10 mouse cellular contexts compared by ENCODE assay signal in genomic region chr5:115568681-115569080, GRCm38 (mm10). TPM values are rescaled to one million over a fixed set of nuclear protein-coding genes. Genes with fewer than 3 reads are reported as not detected.
A peak's percentile ranks its signal among the peaks of the same experiment; 100 is the strongest.
DNase-seq lines count a peak whose midpoint lies in the region; ATAC-seq and TF ChIP-seq lines count a peak whose summit lies in the region.
"Had no signal": no experiment of that assay in that cellular context is flagged by ENCODE, and none has a peak within 500 bp of the region (broad histone marks: within the 10 kb centered on the region; RNA-seq: fewer than 3 reads in every experiment).

No protein-coding gene starts in this region.

- TF ChIP-seq POLR2A in testis, adult 2 months (IDR thresholded peaks at IDR 0.05; ENCODE audit: control insufficient read depth, low read depth, low read length): no peak

- H3K4me1 ChIP-seq in lung, embryonic 16.5 days (replicated peaks; ENCODE audit: control insufficient read depth, insufficient read depth, low read length): peaks cover 24% of the 10 kb centered on the region
- H3K4me1 ChIP-seq in kidney, postnatal 0 days (replicated peaks; ENCODE audit: insufficient read depth, low read length): peaks cover 38% of the 10 kb centered on the region
- peaks cover 12% of the 10 kb centered on the region for H3K4me1 ChIP-seq in testis, adult 2 months (ENCODE audit: control insufficient read depth, insufficient read depth, low read length)

- H3K36me3 ChIP-seq in lung, embryonic 16.5 days (ENCODE audit: control insufficient read depth, insufficient read depth, low read length): peaks cover 3% of the 10 kb centered on the region; the same call in 1 of the 2 replicates
- peaks cover 10% of the 10 kb centered on the region for H3K36me3 ChIP-seq in kidney, postnatal 0 days (ENCODE audit: insufficient read depth, low read length)
- no peaks in the 10 kb centered on the region; the same call in 1 of the 2 replicates for H3K36me3 ChIP-seq in testis, adult 2 months (ENCODE audit: control insufficient read depth, insufficient read depth, low read length)

- WGBS in lung, embryonic 16.5 days: 33% methylated on average over 10 of the region's 10 CpGs
- 21% methylated on average over 10 of the region's 10 CpGs for whole genome bisulfite sequencing in kidney, postnatal 0 days

- DNase-seq in adrenal gland, adult 2 months: peak; percentile 57
- DNase-seq in adrenal gland, postnatal 25 days: no peak
- DNase-seq in lung, postnatal 14 days: no peak
- DNase-seq in kidney, postnatal 0 days (ENCODE audit: low spot score): peak; percentile 43
- no peak for DNase-seq in cerebellum, adult 8-10 months
- DNase-seq in left cerebral cortex, postnatal 4 days: no peak
- DNase-seq: cerebellum, postnatal 10 days; spleen, adult 18-20 months had no signal

- H3K4me2 ChIP-seq in lung, embryonic 16.5 days (ENCODE audit: low read depth, low read length): no peak overlapping the region; the same call in 1 of the 2 replicates
- no peak overlapping the region; the same call in 1 of the 2 replicates for H3K4me2 ChIP-seq in kidney, postnatal 0 days (ENCODE audit: low read length)

- no peaks in the 10 kb centered on the region for H3K27me3 ChIP-seq in lung, embryonic 16.5 days (ENCODE audit: control insufficient read depth, insufficient read depth, low read depth, low read length)
- no peaks in the 10 kb centered on the region for H3K27me3 ChIP-seq in kidney, postnatal 0 days (ENCODE audit: insufficient read depth, low read length)
- no peaks in the 10 kb centered on the region for H3K27me3 ChIP-seq in testis, adult 2 months (ENCODE audit: control insufficient read depth, insufficient read depth, low read length)

- intact Hi-C loops in left cerebral cortex, postnatal 4 days (cut with DNase I): no loop called here

- no peak overlapping the region for H3K9ac ChIP-seq in lung, embryonic 16.5 days (ENCODE audit: low read length)
- no peak overlapping the region for H3K9ac ChIP-seq in kidney, postnatal 0 days (ENCODE audit: low read depth, low read length)

- no peak for TF ChIP-seq CTCF in kidney, postnatal 0 days (IDR thresholded peaks at IDR 0.05; ENCODE audit: low read depth)
- TF ChIP-seq CTCF in testis, adult 2 months (IDR thresholded peaks at IDR 0.05; ENCODE audit: control insufficient read depth, insufficient read depth, insufficient replicate concordance, low read depth, low read length): no peak

- no peaks in the 10 kb centered on the region for H3K9me3 ChIP-seq in lung, embryonic 16.5 days (ENCODE audit: control insufficient read depth, low read length)
- no peaks in the 10 kb centered on the region for H3K9me3 ChIP-seq in kidney, postnatal 0 days (replicated peaks; ENCODE audit: low read length)

- H3K4me3 ChIP-seq in lung, embryonic 16.5 days (ENCODE audit: low read length): no peak overlapping the region
- H3K4me3 ChIP-seq in kidney, postnatal 0 days (replicated peaks; ENCODE audit: low read depth, low read length): no peak overlapping the region
- H3K4me3 ChIP-seq in testis, adult 2 months (ENCODE audit: control insufficient read depth, low read depth, low read length): no peak overlapping the region

- H3K27ac ChIP-seq in lung, embryonic 16.5 days (ENCODE audit: low read length): peak overlapping the region; percentile 69
- peak overlapping the region; percentile 78 for H3K27ac ChIP-seq in kidney, postnatal 0 days
- H3K27ac ChIP-seq in testis, adult 2 months (ENCODE audit: control insufficient read depth, insufficient read depth, low read depth, low read length): peak overlapping the region; percentile 75

- ATAC-seq in lung, embryonic 16.5 days (ENCODE audit: low read depth): no peak
- no peak for ATAC-seq in kidney, postnatal 0 days (replicated peaks; ENCODE audit: low FRiP score, low read depth)

RNA-seq across cellular contexts. Expression of gene Gcn1l1, which starts 3.6 kb away (rescaled TPM):
- 10 to 100 TPM; 48.6 to 51.1 TPM for total RNA-seq in adrenal gland, adult 2 months (2021)
- 41.2 and 49.4 TPM in 2 replicates for polyA plus RNA-seq in adrenal gland, adult 2 months (2012; rRNA removed)
- total RNA-seq in adrenal gland, postnatal 25 days (2021): 71.9 and 76.6 TPM in 2 replicates
- 32.9 and 35.1 TPM in 2 replicates for polyA plus RNA-seq in lung, embryonic 16.5 days (2015; fragmentation: Nextera tagmentation; extraction: Ambion mirVana)
- 20.7 and 24.5 TPM in 2 replicates for polyA plus RNA-seq in kidney, postnatal 0 days (2015; fragmentation: Nextera tagmentation; extraction: Ambion mirVana)
- 67.7 and 77.1 TPM in 2 replicates for polyA plus RNA-seq in testis, adult 2 months (2012; rRNA removed)
- 10 to 100 TPM; 85.8 to 87.0 TPM for total RNA-seq in left cerebral cortex, postnatal 4 days (2021)

RNA-seq across cellular contexts. Expression of gene Rplp0, which starts 9.4 kb away (rescaled TPM):
- total RNA-seq in adrenal gland, adult 2 months (2021): 100 to 1,000 TPM; 758 to 884 TPM
- polyA plus RNA-seq in adrenal gland, adult 2 months (2012; rRNA removed): 1,163 and 1,198 TPM in 2 replicates
- 743 and 806 TPM in 2 replicates for total RNA-seq in adrenal gland, postnatal 25 days (2021)
- 1,507 and 1,565 TPM in 2 replicates for polyA plus RNA-seq in lung, embryonic 16.5 days (2015; fragmentation: Nextera tagmentation; extraction: Ambion mirVana)
- 1,459 and 1,525 TPM in 2 replicates for polyA plus RNA-seq in kidney, postnatal 0 days (2015; fragmentation: Nextera tagmentation; extraction: Ambion mirVana)
- polyA plus RNA-seq in testis, adult 2 months (2012; rRNA removed): 1,431 and 1,500 TPM in 2 replicates
- 100 to 1,000 TPM; 657 to 680 TPM for total RNA-seq in left cerebral cortex, postnatal 4 days (2021)

Comparison
In these comparisons a context has a peak if more than half of its experiments do, and no peak if none do; other contexts are left out.
1. DNase-seq: peak in adrenal gland, adult 2 months (single experiment) and kidney, postnatal 0 days (single experiment); none in adrenal gland, postnatal 25 days (single experiment), lung, postnatal 14 days (single experiment), cerebellum, adult 8-10 months (single experiment) and left cerebral cortex, postnatal 4 days (single experiment).
2. Peak in every context shown above with its lines, with median percentiles within 50 percentile points of each other: H3K27ac ChIP-seq.